Mouse (Mus musculus) limb, embryonic 10.5 days (tissue): Measurements from ENCODE around the gene Tcaf2. TPM values are rescaled to one million over a fixed set of nuclear protein-coding genes. Genes with fewer than 3 reads are reported as not detected.

Experiments
- DNase-seq: peaks from one replicate; pipeline ENCODE4 v3.0.0-alpha.2; 2017; ENCODE audit warnings: low spot score
- H3K27ac ChIP-seq: fragments of 300-500 bp; sonication (generic); 2 replicates; pipeline ENCODE4 v1.5.1; 2016; ENCODE audit warnings: mild to moderate bottlenecking
- H3K27me3 ChIP-seq: fragments of 300-500 bp; sonication (generic); 2 replicates; pipeline ENCODE4 v1.6.1; 2016; ENCODE audit warnings: low read depth, mild to moderate bottlenecking; ENCODE audit not compliant: poor library complexity, severe bottlenecking
- H3K36me3 ChIP-seq: fragments of 300-500 bp; sonication (generic); 2 replicates; pipeline ENCODE4 v1.6.1; 2016; ENCODE audit warnings: mild to moderate bottlenecking, moderate library complexity
- H3K4me1 ChIP-seq: fragments of 300-500 bp; sonication (generic); 2 replicates; pipeline ENCODE4 v1.6.1; 2016
- H3K4me3 ChIP-seq: fragments of 300-500 bp; sonication (generic); 2 replicates; pipeline ENCODE4 v1.5.1; 2016; ENCODE audit warnings: mild to moderate bottlenecking, moderate library complexity
- H3K9me3 ChIP-seq: fragments of 300-500 bp; sonication (generic); replicated peaks from 2 replicates; pipeline ENCODE4 v1.6.1; 2016; ENCODE audit warnings: mild to moderate bottlenecking
- WGBS: fragments of 180-500 bp; shearing (Covaris S2); methylation state at CpG from one replicate; pipeline ENCODE4 v1.1.7; 2016; 5-methylcytosine and 5-hydroxymethylcytosine counted together
- polyA plus RNA-seq: library from polyadenylated mRNA; unstranded; fragments of >200 nt; fragmentation: Nextera tagmentation; extraction: Ambion mirVana; gene quantifications from 2 replicates; pipeline ENCODE4 v1.2.1, GENCODE M21; 2016

The Tcaf2 gene
- polyA plus RNA-seq, 1 experiment from 2014 or later, result 5.3 TPM

- H3K27ac ChIP-seq, result no peak overlapping the region
- H3K4me3 ChIP-seq, result no peak overlapping the region
- DNase-seq, result no peak
- H3K9me3 ChIP-seq, result no peaks in the 10 kb centered on the region
- no peaks in the 10 kb centered on the region for H3K36me3 ChIP-seq
- no peaks in the 10 kb centered on the region for H3K27me3 ChIP-seq
- H3K4me1 ChIP-seq, result no peaks in the 10 kb centered on the region
These were observed 32.8 kb downstream of the Tcaf2 start for GRCm38 (mm10) chr6:42612218-42612617.

- Histone ChIP-seq H3K4me1 (no peaks in the 10 kb centered on the region), H3K36me3 (no peaks in the 10 kb centered on the region), H3K9me3 (no peaks in the 10 kb centered on the region), H3K4me3 (no peak overlapping the region), H3K27me3 (no peaks in the 10 kb centered on the region), H3K27ac (no peak overlapping the region)
- WGBS, result 84% methylated on average over 4 of the region's 4 CpGs
- DNase-seq, result no peak
These were observed 34.0 kb downstream of the Tcaf2 start for GRCm38 (mm10) chr6:42610954-42611522.

GRCm38 (mm10) chr6:42597592-42597991, 47.5 kb downstream of the Tcaf2 start, which contains the start of gene Tcaf3:
TSS of gene Tcaf3 (minus strand) at chr6:42597692.
- no peaks in the 10 kb centered on the region for H3K27me3 ChIP-seq
- H3K36me3 ChIP-seq, result no peaks in the 10 kb centered on the region
- WGBS, result 86% methylated on average over 4 of the region's 4 CpGs
- no peak within 1 kb of the TSS for H3K27ac ChIP-seq
- H3K4me3 ChIP-seq, result no peak within 1 kb of the TSS
- DNase-seq, result no peak
- H3K9me3 ChIP-seq, result no peaks in the 10 kb centered on the region
- H3K4me1 ChIP-seq, result no peaks in the 10 kb centered on the region

GRCm38 (mm10) chr6:42593138-42593882, 51.7 kb downstream of the Tcaf2 start:
- Histone ChIP-seq H3K27ac (no peak overlapping the region), H3K27me3 (no peaks in the 10 kb centered on the region), H3K4me1 (no peaks in the 10 kb centered on the region), H3K4me3 (no peak overlapping the region), H3K36me3 (no peaks in the 10 kb centered on the region), H3K9me3 (no peaks in the 10 kb centered on the region)
- no peak for DNase-seq
- 84% methylated on average over 17 of the region's 17 CpGs for WGBS

GRCm38 (mm10) chr6:42586569-42586968, 58.5 kb downstream of the Tcaf2 start:
- H3K36me3 ChIP-seq, result no peaks in the 10 kb centered on the region
- H3K4me3 ChIP-seq, result no peak overlapping the region
- no peak overlapping the region for H3K27ac ChIP-seq

GRCm38 (mm10) chr6:42583488-42583872, 61.6 kb downstream of the Tcaf2 start:
- H3K36me3 ChIP-seq, result no peaks in the 10 kb centered on the region
- no peaks in the 10 kb centered on the region for H3K27me3 ChIP-seq
- peak; percentile 82 for DNase-seq
- no peak overlapping the region for H3K27ac ChIP-seq
- H3K4me3 ChIP-seq, result no peak overlapping the region; the same call in 1 of the 2 replicates
- H3K4me1 ChIP-seq, result peaks cover 10% of the 10 kb centered on the region; the same call in 1 of the 2 replicates
- 4% methylated on average over 7 of the region's 7 CpGs for WGBS
- H3K9me3 ChIP-seq, result no peaks in the 10 kb centered on the region

More at GRCm38 (mm10) chr6:42586569-42586968, 58.5 kb downstream of the Tcaf2 start:
- no peak for DNase-seq
- Histone ChIP-seq H3K9me3 (no peaks in the 10 kb centered on the region), H3K4me1 (peaks cover 10% of the 10 kb centered on the region; the same call in 1 of the 2 replicates), H3K27me3 (no peaks in the 10 kb centered on the region)
- 86% methylated on average over 5 of the region's 5 CpGs for WGBS

- H3K27ac ChIP-seq, result no peak overlapping the region
- H3K27me3 ChIP-seq, result no peaks in the 10 kb centered on the region
- no peaks in the 10 kb centered on the region for H3K36me3 ChIP-seq
- H3K9me3 ChIP-seq, result no peaks in the 10 kb centered on the region
- 64% methylated on average over 9 of the region's 9 CpGs for WGBS
- H3K4me3 ChIP-seq, result no peak overlapping the region; the same call in 1 of the 2 replicates
- peaks cover 10% of the 10 kb centered on the region; the same call in 1 of the 2 replicates for H3K4me1 ChIP-seq
- DNase-seq, result peak; percentile 30
These were observed 62.1 kb downstream of the Tcaf2 start for GRCm38 (mm10) chr6:42582741-42583487.

- no peak overlapping the region for H3K27ac ChIP-seq
- no peak overlapping the region for H3K4me3 ChIP-seq
- no peaks in the 10 kb centered on the region for H3K36me3 ChIP-seq
- no peaks in the 10 kb centered on the region for H3K9me3 ChIP-seq
- H3K4me1 ChIP-seq, result peaks cover 10% of the 10 kb centered on the region; the same call in 1 of the 2 replicates
- no peaks in the 10 kb centered on the region for H3K27me3 ChIP-seq
- DNase-seq, result no peak
- 85% methylated on average over 4 of the region's 4 CpGs for WGBS
These were observed 66.4 kb downstream of the Tcaf2 start for GRCm38 (mm10) chr6:42578678-42579077.

GRCm38 (mm10) chr6:42577433-42577832, 67.6 kb downstream of the Tcaf2 start:
- WGBS, result 87% methylated on average over 2 of the region's 2 CpGs
- Histone ChIP-seq H3K9me3 (no peaks in the 10 kb centered on the region), H3K4me3 (no peak overlapping the region), H3K4me1 (peaks cover under 1% of the 10 kb centered on the region; the same call in 1 of the 2 replicates), H3K36me3 (no peaks in the 10 kb centered on the region), H3K27ac (no peak overlapping the region), H3K27me3 (no peaks in the 10 kb centered on the region)
- no peak for DNase-seq

Other genes starting within 250 kb of the Tcaf2 start
- gene Tas2r143, start 245.0 kb downstream of the Tcaf2 start, polyA plus RNA-seq, result not detected in 2 replicates
- gene Tas2r135, start 239.8 kb downstream of the Tcaf2 start, polyA plus RNA-seq, result not detected in 2 replicates
- gene Tas2r126, start 210.7 kb downstream of the Tcaf2 start, polyA plus RNA-seq, result not detected in 2 replicates
- not detected in 2 replicates for gene Olfr458, start 180.1 kb downstream of the Tcaf2 start, polyA plus RNA-seq
- gene Olfr457, start 168.9 kb downstream of the Tcaf2 start, polyA plus RNA-seq, result 0.04 TPM in 1 of 2 replicates, not detected in the other
- 0.18 TPM in 1 of 2 replicates, not detected in the other for gene Olfr456, start 158.0 kb downstream of the Tcaf2 start, polyA plus RNA-seq
- gene Olfr455, start 97.7 kb downstream of the Tcaf2 start, polyA plus RNA-seq, result not detected in 2 replicates
- gene Tcaf3, start 47.6 kb downstream of the Tcaf2 start, polyA plus RNA-seq, result not detected in 2 replicates
- 61.5 and 88.8 TPM in 2 replicates for gene Tcaf1, start 64.8 kb upstream of the Tcaf2 start, polyA plus RNA-seq
- gene Olfr453, start 94.1 kb upstream of the Tcaf2 start, polyA plus RNA-seq, result not detected in 2 replicates
- gene Olfr38, start 111.2 kb upstream of the Tcaf2 start, polyA plus RNA-seq, result not detected in 2 replicates
- not detected in 2 replicates for gene Olfr452, start 139.8 kb upstream of the Tcaf2 start, polyA plus RNA-seq
- gene Olfr450, start 166.7 kb upstream of the Tcaf2 start, polyA plus RNA-seq, result not detected in 2 replicates
- not detected in 2 replicates for gene Olfr449, start 189.1 kb upstream of the Tcaf2 start, polyA plus RNA-seq
- not detected in 2 replicates for gene Olfr448, start 245.2 kb upstream of the Tcaf2 start, polyA plus RNA-seq